Mouse (Mus musculus): ENCODE measurements at regions not wholly inside any gene's neighbourhood (a gene's known extent, or its start where the extent isn't known, plus 50 kb on each side); places are given as distances from the start of the nearest gene placed in this dataset.

- H3K27me3 ChIP-seq (ENCODE audit: control insufficient read depth, insufficient read depth, insufficient read length): no peaks in the 10 kb centered on the region
- H3K4me2 ChIP-seq (ENCODE audit: low read depth): no peak overlapping the region
- no peak overlapping the region for H3ac ChIP-seq (ENCODE audit: control insufficient read depth, insufficient read length)
- no peaks in the 10 kb centered on the region for H3K36me3 ChIP-seq (ENCODE audit: control insufficient read depth, insufficient read depth)
- H3K4me3 ChIP-seq: no peak overlapping the region
- no peak for TF ChIP-seq REST (IDR thresholded peaks at IDR 0.05; ENCODE audit: insufficient read depth, insufficient read length)
- no peak for TF ChIP-seq MYOG (IDR thresholded peaks at IDR 0.05; ENCODE audit: control insufficient read depth in 1 of 3, insufficient read depth in 1 of 3, insufficient read length in 2 of 3, low read depth in 2 of 3)
- TF ChIP-seq POLR2AphosphoS2 (IDR thresholded peaks at IDR 0.05; ENCODE audit: insufficient read length, low read depth): no peak
- TF ChIP-seq TCF3 (IDR thresholded peaks at IDR 0.05; ENCODE audit: insufficient read length, low read depth): no peak
- no peak for TF ChIP-seq SRF (IDR thresholded peaks at IDR 0.05; ENCODE audit: control insufficient read depth, insufficient read length, low read depth)
- no peak for TF ChIP-seq MYOD1 (IDR thresholded peaks at IDR 0.05; ENCODE audit: control insufficient read depth in 1 of 3, insufficient read length in 2 of 3, low read depth in 2 of 3)
- no peak for TF ChIP-seq TCF12 (IDR thresholded peaks at IDR 0.05; ENCODE audit: insufficient read depth, poor library complexity, severe bottlenecking)
- TF ChIP-seq POLR2A (IDR thresholded peaks at IDR 0.05; ENCODE audit: insufficient read length, low read depth): no peak
- TF ChIP-seq MAX (IDR thresholded peaks at IDR 0.05; ENCODE audit: low read depth): no peak
- TF ChIP-seq CEBPB (IDR thresholded peaks at IDR 0.05; ENCODE audit: insufficient read depth, poor library complexity, severe bottlenecking): no peak
- no peak for TF ChIP-seq E2F4 (IDR thresholded peaks at IDR 0.05; ENCODE audit: insufficient read depth)
- H3K79me2 ChIP-seq (ENCODE audit: control insufficient read depth, insufficient read depth): no peaks in the 10 kb centered on the region
Measured at GRCm38 (mm10) chr7:72972397-72972796, 402.9 kb upstream of the Rgma start.

DNA sequence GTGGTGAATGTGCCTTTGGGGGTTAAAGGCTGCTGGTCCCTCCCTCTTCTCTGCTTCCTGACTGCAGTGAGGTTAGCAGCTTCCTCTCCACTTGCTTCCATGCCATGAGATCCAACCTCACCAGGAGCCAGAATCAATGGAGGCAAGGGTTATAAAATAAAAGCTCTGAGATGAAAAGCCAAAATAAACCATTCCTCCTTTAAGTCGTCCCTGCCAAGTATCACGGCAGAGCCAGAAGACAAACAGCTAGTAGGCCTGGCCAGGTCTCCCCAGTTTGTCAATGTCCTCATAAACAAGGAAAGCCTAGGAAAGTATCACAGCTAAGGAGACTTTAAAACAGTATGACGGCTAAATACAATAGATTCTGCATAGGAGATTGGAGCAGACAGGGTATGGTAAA is 401.5 kb upstream of the Rgma start:
- Histone ChIP-seq H3K79me2 (ENCODE audit: control insufficient read depth, insufficient read depth) (no peaks in the 10 kb centered on the region), H3K27me3 (ENCODE audit: control insufficient read depth, insufficient read depth, insufficient read length) (no peaks in the 10 kb centered on the region), H3K36me3 (ENCODE audit: control insufficient read depth, insufficient read depth) (no peaks in the 10 kb centered on the region), H3ac (ENCODE audit: control insufficient read depth, insufficient read length) (no peak overlapping the region), H3K4me3 (no peak overlapping the region), H3K4me2 (ENCODE audit: low read depth) (no peak overlapping the region)
- no peak for TF ChIP-seq TCF3 (IDR thresholded peaks at IDR 0.05; ENCODE audit: insufficient read length, low read depth)

- no peak overlapping the region for H3ac ChIP-seq (ENCODE audit: control insufficient read depth, insufficient read length)
- H3K4me3 ChIP-seq: no peak overlapping the region
- no peaks in the 10 kb centered on the region for H3K27me3 ChIP-seq (ENCODE audit: control insufficient read depth, insufficient read depth, insufficient read length)
- H3K36me3 ChIP-seq (ENCODE audit: control insufficient read depth, insufficient read depth): no peaks in the 10 kb centered on the region
- TF ChIP-seq CEBPB (IDR thresholded peaks at IDR 0.05; ENCODE audit: insufficient read depth, poor library complexity, severe bottlenecking) (no peak), SRF (IDR thresholded peaks at IDR 0.05; ENCODE audit: control insufficient read depth, insufficient read length, low read depth) (no peak), REST (IDR thresholded peaks at IDR 0.05; ENCODE audit: insufficient read depth, insufficient read length) (no peak), E2F4 (IDR thresholded peaks at IDR 0.05; ENCODE audit: insufficient read depth) (no peak), MYOD1 (IDR thresholded peaks at IDR 0.05; ENCODE audit: control insufficient read depth in 1 of 3, insufficient read length in 2 of 3, low read depth in 2 of 3) (no peak), POLR2A (IDR thresholded peaks at IDR 0.05; ENCODE audit: insufficient read length, low read depth) (no peak), MAX (IDR thresholded peaks at IDR 0.05; ENCODE audit: low read depth) (no peak), POLR2AphosphoS2 (IDR thresholded peaks at IDR 0.05; ENCODE audit: insufficient read length, low read depth) (no peak)
- no peak overlapping the region for H3K4me2 ChIP-seq (ENCODE audit: low read depth)
- H3K79me2 ChIP-seq (ENCODE audit: control insufficient read depth, insufficient read depth): no peaks in the 10 kb centered on the region
Measured at GRCm38 (mm10) chr7:72974384-72974783, 400.9 kb upstream of the Rgma start.

DNA sequence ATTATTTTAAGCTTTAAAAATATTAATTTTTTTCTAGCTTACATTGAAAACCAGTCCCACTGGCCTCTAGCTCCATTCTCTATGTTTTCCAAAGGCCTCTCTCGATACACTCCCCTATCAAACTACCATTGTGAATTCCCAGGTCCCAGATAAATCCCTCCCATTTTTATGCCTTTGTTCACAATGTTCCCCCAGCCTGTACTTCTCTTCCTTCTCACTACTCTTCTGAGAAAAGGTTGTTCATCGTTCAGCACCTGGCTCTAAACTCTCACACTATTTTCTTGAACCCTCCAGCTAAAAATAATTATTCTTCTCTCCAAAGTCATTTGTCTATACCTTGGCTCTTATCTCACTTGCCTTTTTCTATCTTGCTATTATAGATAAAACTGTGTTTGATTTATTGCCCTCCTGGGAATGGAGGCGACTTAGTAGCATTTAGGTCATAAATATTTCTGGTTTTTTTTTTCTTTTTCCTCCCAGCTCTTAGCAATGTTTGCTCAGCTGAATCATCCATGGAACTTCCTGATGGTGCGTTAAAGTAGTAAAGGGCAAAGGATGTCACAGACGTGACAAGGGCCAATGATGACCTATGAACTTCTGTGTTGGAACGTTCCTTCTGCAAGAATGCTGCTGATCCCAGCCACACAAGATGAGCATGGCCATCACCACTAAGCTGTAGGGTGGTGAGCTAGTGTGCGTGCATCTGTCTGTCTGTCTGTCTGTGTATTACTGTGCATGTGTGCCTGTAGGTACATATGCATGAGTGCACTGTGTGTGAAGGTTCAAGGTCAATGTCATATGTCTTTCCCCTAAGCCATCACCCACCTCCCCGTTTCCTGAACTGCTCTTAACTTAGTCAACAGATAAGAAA is 384.5 kb upstream of the Rgma start:
- TF ChIP-seq MYOD1 (IDR thresholded peaks at IDR 0.05; ENCODE audit: control insufficient read depth in 1 of 3, insufficient read length in 2 of 3, low read depth in 2 of 3): no peak
- TF ChIP-seq POLR2AphosphoS2 (IDR thresholded peaks at IDR 0.05; ENCODE audit: insufficient read length, low read depth): no peak
- no peak for TF ChIP-seq SRF (IDR thresholded peaks at IDR 0.05; ENCODE audit: control insufficient read depth, insufficient read length, low read depth)
- no peak for TF ChIP-seq REST (IDR thresholded peaks at IDR 0.05; ENCODE audit: insufficient read depth, insufficient read length)
- no peak for TF ChIP-seq MAX (IDR thresholded peaks at IDR 0.05; ENCODE audit: low read depth)
- TF ChIP-seq POLR2A (IDR thresholded peaks at IDR 0.05; ENCODE audit: insufficient read length, low read depth): no peak
- no peak for TF ChIP-seq MYOG (IDR thresholded peaks at IDR 0.05; ENCODE audit: control insufficient read depth in 1 of 3, insufficient read depth in 1 of 3, insufficient read length in 2 of 3, low read depth in 2 of 3)
- no peak for TF ChIP-seq TCF3 (IDR thresholded peaks at IDR 0.05; ENCODE audit: insufficient read length, low read depth)
- TF ChIP-seq TCF12 (IDR thresholded peaks at IDR 0.05; ENCODE audit: insufficient read depth, poor library complexity, severe bottlenecking): no peak
- TF ChIP-seq USF1 (IDR thresholded peaks at IDR 0.05; ENCODE audit: low read depth): no peak
- no peak for TF ChIP-seq CEBPB (IDR thresholded peaks at IDR 0.05; ENCODE audit: insufficient read depth, poor library complexity, severe bottlenecking)
- TF ChIP-seq E2F4 (IDR thresholded peaks at IDR 0.05; ENCODE audit: insufficient read depth): no peak
- Histone ChIP-seq H3K4me2 (ENCODE audit: low read depth) (no peak overlapping the region), H3K36me3 (ENCODE audit: control insufficient read depth, insufficient read depth) (no peaks in the 10 kb centered on the region), H3K4me3 (no peak overlapping the region), H3K79me2 (ENCODE audit: control insufficient read depth, insufficient read depth) (no peaks in the 10 kb centered on the region), H3K27me3 (ENCODE audit: control insufficient read depth, insufficient read depth, insufficient read length) (no peaks in the 10 kb centered on the region), H3ac (ENCODE audit: control insufficient read depth, insufficient read length) (no peak overlapping the region)

GRCm38 (mm10) chr7:72998374-72998773 is 376.9 kb upstream of the Rgma start:
- no peaks in the 10 kb centered on the region for H3K36me3 ChIP-seq (ENCODE audit: control insufficient read depth, insufficient read depth)
- H3K27me3 ChIP-seq (ENCODE audit: control insufficient read depth, insufficient read depth, insufficient read length): no peaks in the 10 kb centered on the region
- no peak overlapping the region for H3K4me3 ChIP-seq
- no peaks in the 10 kb centered on the region for H3K79me2 ChIP-seq (ENCODE audit: control insufficient read depth, insufficient read depth)
- no peak overlapping the region for H3ac ChIP-seq (ENCODE audit: control insufficient read depth, insufficient read length)
- TF ChIP-seq MYOD1 (IDR thresholded peaks at IDR 0.05; ENCODE audit: control insufficient read depth in 1 of 3, insufficient read length in 2 of 3, low read depth in 2 of 3) (no peak), CEBPB (IDR thresholded peaks at IDR 0.05; ENCODE audit: insufficient read depth, poor library complexity, severe bottlenecking) (no peak), POLR2AphosphoS2 (IDR thresholded peaks at IDR 0.05; ENCODE audit: insufficient read length, low read depth) (no peak), SRF (IDR thresholded peaks at IDR 0.05; ENCODE audit: control insufficient read depth, insufficient read length, low read depth) (no peak), REST (IDR thresholded peaks at IDR 0.05; ENCODE audit: insufficient read depth, insufficient read length) (no peak), USF1 (IDR thresholded peaks at IDR 0.05; ENCODE audit: low read depth) (no peak)
- H3K4me2 ChIP-seq (ENCODE audit: low read depth): no peak overlapping the region
